Mouse (Mus musculus): ENCODE measurements around the gene Zgpat. TPM values are rescaled to one million over a fixed set of nuclear protein-coding genes. Genes with fewer than 3 reads are reported as not detected.

Zgpat gene
- polyA plus RNA-seq, 1 experiment: 11.5 TPM

DNA sequence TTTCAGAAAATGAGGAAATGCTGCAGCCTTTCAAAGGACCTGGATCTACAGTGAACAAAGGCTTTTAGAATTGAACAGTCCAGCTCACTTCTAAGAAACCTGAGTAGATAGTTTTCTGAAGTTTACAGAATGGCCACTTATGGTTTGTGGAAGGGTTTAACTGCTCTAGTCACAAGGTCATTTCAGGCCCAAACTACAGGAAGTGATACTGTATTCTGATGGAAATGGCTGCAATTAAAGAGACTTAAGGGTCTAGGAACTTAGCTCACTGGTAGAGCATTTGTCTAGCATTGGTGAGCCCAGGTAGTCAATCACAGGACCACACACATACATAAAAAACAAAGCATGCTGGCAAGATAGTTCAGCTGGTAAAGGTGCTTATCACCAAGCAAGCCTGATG is 32.2 kb upstream of the Zgpat start:
- TF ChIP-seq POLR2A (IDR thresholded peaks at IDR 0.05; ENCODE audit: insufficient read depth, low read length): no peak
- TF ChIP-seq CTCF (IDR thresholded peaks at IDR 0.05; ENCODE audit: low read depth, low read length): no peak
- TF ChIP-seq EP300 (IDR thresholded peaks at IDR 0.05; ENCODE audit: insufficient read depth, low read depth, low read length): no peak
- Histone ChIP-seq H3K27ac (ENCODE audit: insufficient read depth, low read length) (peak overlapping the region; percentile 77), H3K4me3 (ENCODE audit: low read depth, low read length) (no peak overlapping the region), H3K9ac (ENCODE audit: low read depth, poor library complexity, severe bottlenecking) (no peak overlapping the region), H3K9me3 (replicated peaks; ENCODE audit: control insufficient read depth, insufficient read depth, low read length, poor library complexity, severe bottlenecking) (no peaks in the 10 kb centered on the region), H3K4me1 (ENCODE audit: control insufficient read depth, insufficient read depth, low read length) (no peaks in the 10 kb centered on the region), H3K27me3 (ENCODE audit: control insufficient read depth, insufficient read depth, low read length, poor library complexity, severe bottlenecking) (no peaks in the 10 kb centered on the region), H3K36me3 (ENCODE audit: control insufficient read depth, insufficient read depth, low read length, poor library complexity, severe bottlenecking) (peaks cover 61% of the 10 kb centered on the region)

GRCm38 (mm10) chr2:181334023-181334422 is 30.7 kb upstream of the Zgpat start:
- TF ChIP-seq CTCF (IDR thresholded peaks at IDR 0.05; ENCODE audit: low read depth, low read length): no peak
- TF ChIP-seq POLR2A (IDR thresholded peaks at IDR 0.05; ENCODE audit: insufficient read depth, low read length): no peak
- TF ChIP-seq EP300 (IDR thresholded peaks at IDR 0.05; ENCODE audit: insufficient read depth, low read depth, low read length): no peak
- H3K27ac ChIP-seq (ENCODE audit: insufficient read depth, low read length): no peak overlapping the region
- H3K4me1 ChIP-seq (ENCODE audit: control insufficient read depth, insufficient read depth, low read length): no peaks in the 10 kb centered on the region
- H3K9me3 ChIP-seq (replicated peaks; ENCODE audit: control insufficient read depth, insufficient read depth, low read length, poor library complexity, severe bottlenecking): no peaks in the 10 kb centered on the region
- no peaks in the 10 kb centered on the region for H3K27me3 ChIP-seq (ENCODE audit: control insufficient read depth, insufficient read depth, low read length, poor library complexity, severe bottlenecking)
- H3K4me3 ChIP-seq (ENCODE audit: low read depth, low read length): no peak overlapping the region
- peaks cover 63% of the 10 kb centered on the region for H3K36me3 ChIP-seq (ENCODE audit: control insufficient read depth, insufficient read depth, low read length, poor library complexity, severe bottlenecking)
- no peak overlapping the region for H3K9ac ChIP-seq (ENCODE audit: low read depth, poor library complexity, severe bottlenecking)

DNA sequence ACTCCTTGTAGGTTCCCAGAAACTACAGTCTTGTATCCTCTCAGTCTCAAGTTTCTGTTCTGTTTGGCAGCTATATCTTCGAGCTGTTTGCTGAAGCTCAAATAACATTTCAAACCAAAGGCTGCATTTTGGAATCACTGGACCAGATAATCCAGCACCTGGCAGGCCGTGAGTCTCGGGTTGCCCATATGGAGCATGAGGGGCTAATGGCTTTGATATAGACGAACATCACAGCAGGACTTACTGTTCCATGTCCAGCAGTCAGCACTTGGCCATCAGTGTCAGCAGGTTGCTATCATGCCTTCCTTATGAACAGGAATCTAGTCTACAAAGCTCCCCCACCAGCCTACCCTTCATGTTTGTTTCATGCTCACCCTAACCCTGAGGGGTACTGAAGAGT is 24.3 kb upstream of the Zgpat start:
- no peaks in the 10 kb centered on the region for H3K27me3 ChIP-seq (ENCODE audit: control insufficient read depth, insufficient read depth, low read length, poor library complexity, severe bottlenecking)
- TF ChIP-seq EP300 (IDR thresholded peaks at IDR 0.05; ENCODE audit: insufficient read depth, low read depth, low read length) (no peak), CTCF (IDR thresholded peaks at IDR 0.05; ENCODE audit: low read depth, low read length) (no peak), POLR2A (IDR thresholded peaks at IDR 0.05; ENCODE audit: insufficient read depth, low read length) (no peak)
- H3K4me1 ChIP-seq (ENCODE audit: control insufficient read depth, insufficient read depth, low read length): no peaks in the 10 kb centered on the region
- H3K4me3 ChIP-seq (ENCODE audit: low read depth, low read length): no peak overlapping the region
- no peak overlapping the region for H3K9ac ChIP-seq (ENCODE audit: low read depth, poor library complexity, severe bottlenecking)
- peaks cover 70% of the 10 kb centered on the region for H3K36me3 ChIP-seq (ENCODE audit: control insufficient read depth, insufficient read depth, low read length, poor library complexity, severe bottlenecking)
- no peak overlapping the region for H3K27ac ChIP-seq (ENCODE audit: insufficient read depth, low read length)
- no peaks in the 10 kb centered on the region for H3K9me3 ChIP-seq (replicated peaks; ENCODE audit: control insufficient read depth, insufficient read depth, low read length, poor library complexity, severe bottlenecking)

GRCm38 (mm10) chr2:181342766-181343165 is 22.0 kb upstream of the Zgpat start:
- TF ChIP-seq EP300 (IDR thresholded peaks at IDR 0.05; ENCODE audit: insufficient read depth, low read depth, low read length) (no peak), POLR2A (IDR thresholded peaks at IDR 0.05; ENCODE audit: insufficient read depth, low read length) (no peak), CTCF (IDR thresholded peaks at IDR 0.05; ENCODE audit: low read depth, low read length) (no peak)
- no peak overlapping the region for H3K9ac ChIP-seq (ENCODE audit: low read depth, poor library complexity, severe bottlenecking)
- H3K9me3 ChIP-seq (replicated peaks; ENCODE audit: control insufficient read depth, insufficient read depth, low read length, poor library complexity, severe bottlenecking): no peaks in the 10 kb centered on the region
- H3K36me3 ChIP-seq (ENCODE audit: control insufficient read depth, insufficient read depth, low read length, poor library complexity, severe bottlenecking): peaks cover 62% of the 10 kb centered on the region
- H3K4me1 ChIP-seq (ENCODE audit: control insufficient read depth, insufficient read depth, low read length): no peaks in the 10 kb centered on the region
- H3K4me3 ChIP-seq (ENCODE audit: low read depth, low read length): no peak overlapping the region
- no peaks in the 10 kb centered on the region for H3K27me3 ChIP-seq (ENCODE audit: control insufficient read depth, insufficient read depth, low read length, poor library complexity, severe bottlenecking)
- H3K27ac ChIP-seq (ENCODE audit: insufficient read depth, low read length): no peak overlapping the region

DNA sequence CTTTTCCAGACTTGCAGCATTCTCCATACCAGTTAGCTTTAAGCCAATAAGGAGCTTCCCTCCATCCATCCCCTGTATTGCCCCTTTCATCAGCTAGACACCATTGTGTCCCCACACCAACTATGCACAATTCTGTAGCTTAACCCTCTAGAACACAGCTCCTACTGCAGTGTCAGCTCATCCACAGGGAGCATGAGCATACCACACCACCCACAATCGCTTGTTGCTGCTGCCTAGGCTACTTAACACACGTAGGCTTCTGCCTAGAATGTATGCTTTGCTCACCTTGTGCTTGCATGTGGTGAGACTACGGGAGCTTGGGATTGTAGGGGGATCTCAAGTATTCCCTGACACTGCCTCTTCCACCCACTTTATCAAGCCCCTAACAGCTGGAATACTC is 7.9 kb upstream of the Zgpat start:
- Histone ChIP-seq H3K4me1 (ENCODE audit: control insufficient read depth, insufficient read depth, low read length) (no peaks in the 10 kb centered on the region), H3K27me3 (ENCODE audit: control insufficient read depth, insufficient read depth, low read length, poor library complexity, severe bottlenecking) (no peaks in the 10 kb centered on the region), H3K4me3 (ENCODE audit: low read depth, low read length) (no peak overlapping the region), H3K27ac (ENCODE audit: insufficient read depth, low read length) (no peak overlapping the region), H3K9me3 (replicated peaks; ENCODE audit: control insufficient read depth, insufficient read depth, low read length, poor library complexity, severe bottlenecking) (peaks cover 3% of the 10 kb centered on the region; the same call in 1 of the 2 replicates), H3K9ac (ENCODE audit: low read depth, poor library complexity, severe bottlenecking) (no peak overlapping the region), H3K36me3 (ENCODE audit: control insufficient read depth, insufficient read depth, low read length, poor library complexity, severe bottlenecking) (peaks cover 73% of the 10 kb centered on the region)
- TF ChIP-seq CTCF (IDR thresholded peaks at IDR 0.05; ENCODE audit: low read depth, low read length) (no peak), EP300 (IDR thresholded peaks at IDR 0.05; ENCODE audit: insufficient read depth, low read depth, low read length) (no peak), POLR2A (IDR thresholded peaks at IDR 0.05; ENCODE audit: insufficient read depth, low read length) (no peak)

DNA sequence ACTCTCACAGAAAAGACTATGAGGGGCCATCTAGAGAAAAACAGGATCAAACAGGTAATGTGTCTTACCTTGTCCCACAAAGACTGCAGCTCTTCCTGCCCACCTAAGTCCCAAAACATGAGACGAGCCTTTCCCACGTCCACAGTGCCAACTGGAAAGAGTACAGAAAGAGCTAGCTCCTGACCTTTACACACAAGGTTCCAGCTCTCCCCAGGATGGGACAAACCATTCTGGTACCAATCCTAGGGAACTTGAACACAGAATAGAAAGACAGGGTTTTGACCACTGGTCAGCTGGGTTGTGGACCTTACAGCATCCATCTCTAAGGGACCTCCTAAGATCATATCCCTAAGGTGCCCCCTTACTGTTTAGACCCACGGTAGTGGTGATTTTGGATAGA is 782 bp upstream of the Zgpat start:
- TF ChIP-seq EP300 (IDR thresholded peaks at IDR 0.05; ENCODE audit: insufficient read depth, low read depth, low read length): no peak
- TF ChIP-seq POLR2A (IDR thresholded peaks at IDR 0.05; ENCODE audit: insufficient read depth, low read length): no peak
- no peak for TF ChIP-seq CTCF (IDR thresholded peaks at IDR 0.05; ENCODE audit: low read depth, low read length)
- H3K4me1 ChIP-seq (ENCODE audit: control insufficient read depth, insufficient read depth, low read length): no peaks in the 10 kb centered on the region
- no peak overlapping the region for H3K27ac ChIP-seq (ENCODE audit: insufficient read depth, low read length)
- H3K4me3 ChIP-seq (ENCODE audit: low read depth, low read length): no peak overlapping the region
- H3K9ac ChIP-seq (ENCODE audit: low read depth, poor library complexity, severe bottlenecking): peak overlapping the region; percentile 93
- H3K9me3 ChIP-seq (replicated peaks; ENCODE audit: control insufficient read depth, insufficient read depth, low read length, poor library complexity, severe bottlenecking): no peaks in the 10 kb centered on the region
- H3K27me3 ChIP-seq (ENCODE audit: control insufficient read depth, insufficient read depth, low read length, poor library complexity, severe bottlenecking): no peaks in the 10 kb centered on the region
- H3K36me3 ChIP-seq (ENCODE audit: control insufficient read depth, insufficient read depth, low read length, poor library complexity, severe bottlenecking): peaks cover 22% of the 10 kb centered on the region
